Mouse (Mus musculus): ENCODE measurements around the gene Rps5.
A peak's percentile ranks its signal among the peaks of the same experiment; 100 is the strongest.
"Not testable (repeated sequence)": the region's sequence is repeated elsewhere in the genome, so short reads cannot be mapped to it uniquely, and the experiment has no call there.

Gene Rps5

DNA sequence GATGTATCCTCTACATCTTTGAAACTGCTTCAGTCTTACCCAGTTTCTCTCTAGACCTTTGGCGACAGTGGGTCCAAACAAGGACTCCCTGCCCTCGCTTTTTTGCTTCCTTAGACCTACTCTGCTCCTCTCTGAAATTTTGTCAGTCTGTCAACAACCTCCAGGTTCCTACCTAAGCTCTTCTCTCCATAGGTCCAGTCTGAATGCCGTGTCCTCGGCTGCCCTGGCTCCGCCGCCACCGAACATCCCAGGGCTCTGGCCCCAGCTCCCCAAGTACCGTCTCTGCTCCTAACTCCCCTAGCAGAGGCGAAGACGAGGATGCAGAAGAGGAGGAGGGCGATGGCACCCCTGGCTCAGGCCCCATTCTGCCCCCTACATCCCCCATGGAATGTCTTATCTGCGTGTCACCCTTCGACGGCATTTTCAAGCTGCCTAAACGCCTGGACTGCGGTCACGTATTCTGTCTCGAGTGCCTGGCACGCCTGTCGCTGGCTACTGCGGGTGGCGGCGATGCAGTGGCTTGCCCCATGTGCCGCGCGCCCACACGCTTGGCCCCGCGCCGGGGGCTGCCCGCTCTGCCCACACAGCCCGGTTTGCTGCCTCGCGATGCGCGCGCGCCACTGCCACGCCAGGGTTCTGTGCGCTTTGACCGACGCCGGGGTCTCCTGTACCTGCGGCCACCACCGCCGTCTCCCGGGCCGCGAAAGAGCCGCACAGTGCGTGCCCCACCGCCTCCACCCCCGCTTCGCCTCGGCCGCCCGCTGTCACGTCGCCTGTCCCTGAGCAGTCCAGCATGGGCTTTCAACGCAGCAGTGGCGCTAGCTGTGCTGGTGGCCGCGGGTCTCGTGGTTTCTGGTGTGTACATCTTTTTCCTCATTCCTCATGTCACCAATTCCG lies 5.9 kb downstream of the Rps5 start:
- DNase-seq (ENCODE audit: low spot score in 2 of 2), result peak in 1 of 2 experiments; percentile 30

DNA sequence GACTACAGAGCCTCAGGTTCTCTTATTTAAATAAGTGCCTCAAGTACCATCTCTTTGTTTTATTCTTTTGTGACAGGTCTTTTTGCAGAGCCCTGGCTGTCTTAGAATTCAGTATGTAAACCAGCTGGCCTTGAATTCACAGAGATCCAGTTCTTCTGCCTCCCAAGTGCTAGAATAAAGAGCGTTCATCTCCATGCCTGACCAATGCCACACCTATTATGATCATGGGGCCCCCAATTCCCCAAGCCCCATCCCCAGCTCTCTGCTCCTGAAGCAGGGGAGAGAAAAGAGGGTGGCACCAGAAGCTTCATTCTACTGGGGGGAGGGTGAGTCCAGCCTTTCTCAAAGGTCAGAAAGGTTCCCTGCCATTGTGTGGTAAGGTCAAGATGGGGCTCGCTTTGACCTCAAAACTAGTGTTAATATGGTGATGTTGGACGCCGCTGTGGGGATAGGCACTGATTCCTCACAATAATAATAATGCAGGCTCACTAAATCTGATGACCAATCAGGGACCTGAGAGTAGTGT lies 11.6 kb downstream of the Rps5 start:
- no peak for DNase-seq (ENCODE audit: low spot score in 2 of 2)

DNA sequence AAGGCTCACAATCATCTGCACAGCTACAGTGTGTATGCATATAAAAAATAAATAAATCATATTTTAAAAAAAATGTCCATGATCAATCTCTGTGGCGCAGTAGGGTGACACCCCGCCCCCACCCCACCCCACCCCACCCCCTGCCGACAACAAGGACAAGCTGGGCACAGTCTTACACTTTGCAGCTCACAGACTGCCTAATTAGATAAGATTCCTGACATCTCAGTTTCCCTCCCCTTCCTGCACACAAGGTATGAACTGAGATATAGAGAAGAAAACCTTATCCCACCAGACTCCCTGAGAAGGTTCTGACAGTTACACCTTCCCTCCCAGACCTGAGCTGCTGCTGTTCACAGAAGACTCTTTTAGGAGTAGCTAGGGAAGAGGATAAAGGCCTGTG lies 12.7 kb downstream of the Rps5 start:
- no peak for DNase-seq (ENCODE audit: low spot score in 2 of 2)

DNA sequence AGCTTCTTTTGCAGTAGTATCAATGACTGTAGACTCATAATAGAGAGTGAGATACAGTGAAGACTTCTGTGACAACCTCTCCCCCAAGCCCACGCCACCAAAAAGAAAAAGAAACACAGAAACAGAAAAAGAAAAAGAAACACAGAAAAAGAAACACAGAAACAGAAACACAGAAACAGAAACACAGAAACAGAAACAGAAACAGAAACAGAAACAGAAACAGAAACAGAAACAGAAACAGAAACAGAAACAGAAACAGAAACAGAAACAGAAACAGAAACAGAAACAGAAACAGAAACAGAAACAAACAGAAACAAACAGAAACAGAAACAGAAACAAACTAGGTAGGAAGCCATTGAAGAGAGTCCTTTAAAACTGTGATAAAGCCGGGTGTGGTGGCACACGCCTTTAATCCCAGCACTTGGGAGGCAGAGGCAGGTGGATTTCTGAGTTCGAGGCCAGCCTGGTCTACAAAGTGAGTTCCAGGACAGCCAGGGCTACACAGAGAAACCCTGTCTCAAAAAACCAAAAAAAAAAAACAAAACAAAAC lies 15.2 kb downstream of the Rps5 start:
- DNase-seq (ENCODE audit: low spot score in 2 of 2), result not testable (repeated sequence)

DNA sequence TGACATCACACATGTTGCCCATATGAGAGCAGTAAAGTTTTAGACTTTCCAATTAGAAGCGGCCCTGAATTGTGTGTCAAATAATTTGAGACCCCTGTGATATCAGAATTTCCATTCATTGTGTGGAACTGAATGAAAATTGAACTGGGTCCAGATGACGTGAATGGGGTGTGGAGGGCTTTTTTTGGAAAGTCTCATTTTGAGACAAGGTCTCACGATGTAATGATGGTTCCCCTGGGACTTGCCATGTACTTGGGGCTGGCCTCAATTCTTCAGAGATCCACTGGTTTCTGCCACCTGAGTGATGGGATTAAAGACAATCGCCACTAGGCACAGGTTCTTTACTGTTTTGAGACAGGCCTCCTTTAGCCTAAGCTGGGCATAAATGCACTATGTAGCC lies 18.5 kb downstream of the Rps5 start:
- no peak for DNase-seq (ENCODE audit: low spot score in 2 of 2)

DNA sequence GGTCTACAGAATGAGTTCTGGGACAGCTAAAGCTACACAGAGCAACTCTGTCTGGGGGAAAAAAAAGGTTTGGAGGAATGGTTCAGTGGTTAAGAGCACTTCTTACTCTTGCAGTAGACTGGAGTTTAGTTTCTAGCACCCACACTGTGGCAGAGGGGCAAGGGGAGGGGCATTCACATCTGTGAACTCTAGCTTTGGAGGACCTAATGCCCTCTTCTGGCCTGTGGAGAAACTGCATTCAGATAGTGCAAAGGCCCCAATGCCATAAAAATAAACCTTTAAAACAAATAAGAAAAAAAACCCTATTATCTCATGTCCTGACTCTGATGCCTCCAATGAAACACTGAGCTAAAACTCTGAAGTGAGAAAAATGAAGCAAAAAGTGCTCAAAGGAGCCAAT lies 21.4 kb downstream of the Rps5 start:
- DNase-seq (ENCODE audit: low spot score in 2 of 2), result no peak

DNA sequence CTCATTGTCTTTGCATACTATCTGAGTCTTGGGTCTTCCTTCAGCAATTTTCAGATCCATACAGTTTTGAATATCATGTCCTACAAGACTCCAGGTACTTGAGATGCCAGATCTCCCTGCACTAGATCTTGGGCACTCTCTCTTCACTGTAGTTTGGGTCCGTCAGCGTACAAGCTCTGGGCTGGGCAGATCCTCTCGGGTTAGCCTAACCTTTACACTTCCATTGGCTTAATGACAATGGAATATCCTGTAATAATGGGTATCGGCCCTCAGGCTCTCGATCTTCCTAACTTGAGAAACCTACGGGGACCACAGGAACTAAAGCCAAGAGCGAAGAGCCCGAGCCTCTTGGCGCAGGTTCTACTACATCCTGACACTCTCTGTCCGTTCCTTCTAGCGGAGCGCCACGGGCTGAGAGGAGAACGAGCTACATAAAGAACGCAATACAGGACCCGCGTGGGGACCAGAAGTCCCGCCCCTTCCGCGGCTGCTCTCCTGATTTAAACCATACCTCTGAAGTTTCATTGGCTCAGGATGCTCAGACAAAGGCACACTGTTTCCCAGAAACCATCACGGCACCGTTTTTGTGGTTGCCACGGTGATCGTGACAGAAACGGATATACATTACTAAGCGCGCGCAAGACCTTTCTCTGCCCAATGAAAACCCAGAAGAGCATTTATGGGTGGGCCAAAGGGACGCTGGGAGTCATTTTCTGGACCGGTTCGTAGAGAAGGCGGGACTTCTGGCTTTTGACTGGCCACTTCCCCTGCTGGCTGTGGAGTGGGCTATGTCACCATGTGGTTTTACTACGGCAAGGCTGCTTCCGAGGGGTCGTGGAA lies 27.2 kb downstream of the Rps5 start:
- DNase-seq (ENCODE audit: low spot score in 2 of 2), result peak; percentile 92 to 96

DNA sequence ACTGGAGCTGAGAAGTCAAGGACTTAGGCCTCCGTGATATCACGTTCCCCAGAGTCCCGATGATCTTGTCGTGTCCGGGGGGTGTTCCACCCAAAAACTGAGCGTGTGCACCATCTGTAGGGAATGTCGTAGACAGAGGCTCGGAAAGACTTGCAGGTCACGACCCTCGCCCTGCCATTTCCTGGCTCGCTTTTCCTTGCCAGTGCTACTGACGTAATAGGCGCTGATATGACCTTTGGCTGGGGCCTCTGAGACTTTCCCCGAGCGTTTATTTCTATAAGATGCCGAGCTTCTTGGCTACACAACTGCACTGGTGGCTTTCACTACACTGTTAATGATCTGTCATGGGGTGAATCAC lies 27.8 kb downstream of the Rps5 start:
- DNase-seq (ENCODE audit: low spot score in 2 of 2), result no peak

DNA sequence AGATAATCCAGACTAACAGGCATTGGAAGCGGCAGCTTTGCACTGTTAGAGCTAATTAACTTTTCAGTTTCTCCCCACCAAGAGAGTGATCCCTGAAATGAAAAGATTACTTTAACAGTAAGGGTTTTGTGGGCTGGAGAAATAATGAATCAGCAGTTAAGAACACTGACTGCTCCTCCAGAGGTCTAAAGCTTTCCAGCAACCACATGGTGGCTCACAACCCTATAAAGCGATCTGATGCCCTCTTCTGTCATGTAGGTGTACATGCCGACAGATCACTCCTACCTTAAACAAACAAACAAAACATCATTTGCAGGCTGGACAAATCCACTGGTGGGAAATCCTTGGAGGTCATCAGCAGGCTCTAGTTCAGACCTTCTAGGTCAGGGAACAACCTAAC lies 32.8 kb downstream of the Rps5 start:
- no peak for DNase-seq (ENCODE audit: low spot score in 2 of 2)

DNA sequence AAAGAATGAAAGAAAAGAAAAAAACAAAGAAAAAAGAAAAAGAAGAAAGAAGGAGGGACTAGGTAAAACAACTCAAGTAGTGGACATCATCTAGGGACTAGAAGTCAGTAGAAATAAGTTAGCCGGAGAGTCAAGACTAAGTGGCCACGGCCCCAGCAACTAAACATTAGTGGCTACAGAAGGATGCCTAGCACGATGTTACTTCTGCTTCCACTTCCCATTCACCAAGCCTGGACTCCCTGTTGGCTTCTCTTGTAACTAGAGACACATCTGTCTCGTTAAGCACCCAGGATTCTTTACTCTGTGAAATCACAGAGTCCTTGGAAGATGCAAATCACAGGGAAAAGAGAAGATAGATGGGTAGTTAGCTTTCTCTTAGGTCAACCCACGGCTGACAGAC lies 35.4 kb downstream of the Rps5 start:
- no peak for DNase-seq (ENCODE audit: low spot score in 2 of 2)

DNA sequence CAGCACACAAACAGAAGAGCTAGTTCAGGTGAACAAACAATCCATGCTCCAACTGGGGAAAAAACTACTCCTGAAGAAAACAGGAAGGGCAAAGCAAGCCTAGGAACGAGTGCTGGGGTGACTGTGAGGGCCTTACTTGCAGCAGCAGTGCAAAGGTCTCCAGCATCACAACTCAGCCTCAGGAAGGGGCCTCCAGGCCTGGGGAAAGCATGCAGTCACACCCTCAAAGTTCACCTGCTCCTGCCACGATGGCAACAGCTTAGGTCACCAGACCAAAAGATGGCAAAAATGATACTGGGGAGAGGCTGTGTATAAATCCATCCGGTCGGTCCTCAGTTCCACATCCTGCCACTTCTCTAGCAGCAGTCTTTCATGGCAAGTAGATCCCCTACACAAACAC lies 36.9 kb downstream of the Rps5 start:
- DNase-seq (ENCODE audit: low spot score in 2 of 2), result no peak

DNA sequence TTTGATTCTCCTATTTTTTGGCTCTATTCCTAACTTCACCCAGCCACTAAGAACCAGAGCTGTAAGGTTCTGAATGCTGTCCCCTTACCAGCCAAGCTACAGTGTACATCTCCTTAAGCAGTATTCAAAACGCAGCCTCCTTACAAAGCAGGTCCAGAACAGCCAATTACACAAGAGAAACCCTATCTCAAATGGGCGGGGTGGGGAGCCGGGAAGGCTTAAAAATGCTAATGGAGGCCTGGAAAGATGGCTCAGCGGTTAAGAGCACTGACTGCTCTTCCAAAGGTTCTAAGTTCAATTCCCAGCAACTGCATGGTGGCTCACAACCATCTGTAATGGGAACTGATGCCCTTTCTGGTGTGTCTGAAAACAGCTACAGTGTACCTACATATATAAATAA lies 37.6 kb downstream of the Rps5 start:
- no peak for DNase-seq (ENCODE audit: low spot score in 2 of 2)

DNA sequence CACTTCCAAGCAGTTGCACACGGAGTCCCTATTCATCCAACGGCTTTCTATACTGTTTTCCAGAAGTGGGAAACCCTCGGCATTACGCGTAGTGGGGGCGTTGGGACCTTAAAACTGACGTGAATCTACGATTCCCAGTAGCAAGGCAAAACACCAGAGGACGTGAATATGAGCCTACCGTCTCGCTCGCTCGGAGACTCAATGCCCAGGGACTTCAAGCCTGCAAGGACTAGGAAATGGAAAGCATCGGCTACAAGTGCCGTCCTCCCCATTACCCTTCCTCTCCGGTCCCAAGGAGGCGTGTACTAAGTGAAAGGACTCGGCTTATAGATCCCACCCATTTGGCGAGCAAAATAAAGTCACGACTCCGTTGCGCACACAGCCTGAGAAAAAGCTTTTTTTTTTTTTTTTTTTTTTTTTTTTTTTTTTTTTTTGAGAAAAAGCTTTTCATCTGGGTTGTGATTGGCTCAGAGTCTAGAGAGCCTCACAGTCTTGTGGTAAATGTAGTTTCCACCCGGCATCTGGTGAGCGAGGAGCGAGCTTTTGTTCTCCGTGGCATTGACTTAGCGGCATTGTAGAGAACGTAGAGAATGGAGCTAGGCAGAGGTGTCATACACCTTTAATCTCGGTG lies 39.5 kb downstream of the Rps5 start:
- DNase-seq (ENCODE audit: low spot score in 2 of 2), result peak; percentile 40 to 46

DNA sequence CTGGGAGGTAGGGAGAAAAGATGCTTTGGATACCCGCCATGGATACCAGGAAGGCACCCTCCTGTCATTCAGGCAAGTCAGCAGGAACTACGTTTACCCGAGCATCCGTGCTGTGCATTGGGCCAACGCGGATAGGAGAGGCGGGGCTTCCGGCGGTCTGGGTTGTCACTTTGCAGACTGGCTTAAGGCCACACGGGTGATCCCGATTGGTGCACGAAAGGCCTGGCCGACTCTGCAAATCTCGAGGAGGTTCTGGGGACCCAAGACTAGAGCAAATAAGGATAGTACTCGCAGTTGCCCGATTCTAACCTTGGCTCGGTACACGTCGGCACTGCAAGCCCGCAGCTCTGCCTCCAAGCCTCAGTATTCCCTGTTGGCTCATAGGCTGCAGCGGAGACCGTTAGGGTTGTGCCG lies 43.6 kb downstream of the Rps5 start, which contains the start of gene Zfp324:
Zfp324 (plus strand) TSS at position 161 of the 414 bp plus-strand sequence.
- peak; percentile 88 to 89 for DNase-seq (ENCODE audit: low spot score in 2 of 2)

DNA sequence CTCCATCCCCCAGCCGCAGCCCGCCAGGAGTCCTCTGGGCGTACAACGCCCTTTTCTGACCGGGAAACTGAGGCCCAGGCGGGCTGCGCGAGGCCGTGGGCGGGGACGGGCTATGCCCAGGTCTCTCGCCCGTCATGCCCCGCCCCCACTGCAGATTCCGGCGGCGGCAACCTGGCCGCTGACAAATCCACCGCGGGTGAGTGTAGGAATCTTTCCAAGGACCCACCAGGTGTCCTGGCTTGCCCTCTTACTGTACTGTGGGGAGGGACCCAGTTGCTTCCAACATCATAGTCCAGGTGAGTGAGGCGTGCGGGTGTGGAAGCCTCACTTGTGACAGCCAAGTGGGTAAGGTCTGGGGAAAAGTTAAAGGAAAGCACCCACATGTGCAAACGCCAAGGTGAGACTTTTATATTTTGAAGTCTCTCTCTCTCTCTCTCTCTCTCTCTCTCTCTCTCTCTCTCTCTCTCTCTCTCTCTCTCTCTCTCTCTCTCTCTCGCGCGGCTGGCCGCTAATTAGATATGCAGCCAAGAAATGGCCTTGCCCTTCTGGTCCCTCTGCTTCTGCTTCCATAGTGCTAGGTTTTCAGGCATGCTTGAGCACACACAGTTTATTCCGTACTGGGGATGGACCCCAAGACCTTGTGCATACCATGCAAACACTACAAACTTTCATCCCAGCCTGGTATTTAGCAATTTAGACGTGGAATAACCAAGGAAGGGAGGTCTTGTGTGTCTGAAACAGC lies 44.2 kb downstream of the Rps5 start:
- peak; percentile 35 to 50 for DNase-seq (ENCODE audit: low spot score in 2 of 2)

DNA sequence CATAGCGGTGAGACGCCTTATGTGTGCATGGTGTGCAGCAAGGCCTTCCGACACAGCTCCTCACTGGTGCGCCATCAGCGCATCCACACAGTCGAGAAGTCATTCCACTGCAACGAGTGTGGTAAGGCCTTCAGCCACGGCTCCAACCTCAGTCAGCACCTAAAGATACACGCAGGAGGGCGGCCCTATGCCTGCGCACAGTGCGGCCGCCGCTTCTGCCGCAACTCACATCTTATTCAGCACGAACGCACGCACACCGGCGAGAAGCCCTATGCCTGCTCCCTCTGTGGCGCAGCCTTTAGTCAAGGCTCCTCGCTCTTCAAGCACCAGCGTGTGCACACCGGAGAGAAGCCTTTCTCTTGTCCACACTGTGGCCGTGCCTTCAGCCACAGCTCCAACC lies 48.8 kb downstream of the Rps5 start:
- no peak for DNase-seq (ENCODE audit: low spot score in 2 of 2)
